Mouse (Mus musculus): ENCODE measurements around the gene Cdk9. TPM values are rescaled to one million over a fixed set of nuclear protein-coding genes. Genes with fewer than 3 reads are reported as not detected.

Cdk9 gene
- polyA plus RNA-seq, 1 experiment: 109 TPM

- Histone ChIP-seq H3K9ac (ENCODE audit: low read depth, poor library complexity, severe bottlenecking) (no peak overlapping the region), H3K4me1 (ENCODE audit: control insufficient read depth, insufficient read depth, low read length) (peaks cover 1% of the 10 kb centered on the region), H3K9me3 (replicated peaks; ENCODE audit: control insufficient read depth, insufficient read depth, low read length, poor library complexity, severe bottlenecking) (no peaks in the 10 kb centered on the region), H3K27ac (ENCODE audit: insufficient read depth, low read length) (no peak overlapping the region), H3K36me3 (ENCODE audit: control insufficient read depth, insufficient read depth, low read length, poor library complexity, severe bottlenecking) (peaks cover 34% of the 10 kb centered on the region), H3K4me3 (ENCODE audit: low read depth, low read length) (no peak overlapping the region), H3K27me3 (ENCODE audit: control insufficient read depth, insufficient read depth, low read length, poor library complexity, severe bottlenecking) (no peaks in the 10 kb centered on the region)
- no peak for TF ChIP-seq POLR2A (IDR thresholded peaks at IDR 0.05; ENCODE audit: insufficient read depth, low read length)
- TF ChIP-seq EP300 (IDR thresholded peaks at IDR 0.05; ENCODE audit: insufficient read depth, low read depth, low read length): no peak
- TF ChIP-seq CTCF (IDR thresholded peaks at IDR 0.05; ENCODE audit: low read depth, low read length): no peak
Measured at GRCm38 (mm10) chr2:32684681-32685428, 28.0 kb downstream of the Cdk9 start.

GRCm38 (mm10) chr2:32683701-32684100 is 29.2 kb downstream of the Cdk9 start:
- no peak overlapping the region for H3K9ac ChIP-seq (ENCODE audit: low read depth, poor library complexity, severe bottlenecking)
- TF ChIP-seq CTCF (IDR thresholded peaks at IDR 0.05; ENCODE audit: low read depth, low read length) (no peak), POLR2A (IDR thresholded peaks at IDR 0.05; ENCODE audit: insufficient read depth, low read length) (no peak), EP300 (IDR thresholded peaks at IDR 0.05; ENCODE audit: insufficient read depth, low read depth, low read length) (no peak)
- H3K9me3 ChIP-seq (replicated peaks; ENCODE audit: control insufficient read depth, insufficient read depth, low read length, poor library complexity, severe bottlenecking): no peaks in the 10 kb centered on the region
- H3K4me3 ChIP-seq (ENCODE audit: low read depth, low read length): no peak overlapping the region
- H3K27me3 ChIP-seq (ENCODE audit: control insufficient read depth, insufficient read depth, low read length, poor library complexity, severe bottlenecking): no peaks in the 10 kb centered on the region
- peaks cover 37% of the 10 kb centered on the region for H3K36me3 ChIP-seq (ENCODE audit: control insufficient read depth, insufficient read depth, low read length, poor library complexity, severe bottlenecking)
- peaks cover 1% of the 10 kb centered on the region for H3K4me1 ChIP-seq (ENCODE audit: control insufficient read depth, insufficient read depth, low read length)
- H3K27ac ChIP-seq (ENCODE audit: insufficient read depth, low read length): no peak overlapping the region

GRCm38 (mm10) chr2:32682721-32683417 is 30.0 kb downstream of the Cdk9 start:
- peaks cover 1% of the 10 kb centered on the region for H3K4me1 ChIP-seq (ENCODE audit: control insufficient read depth, insufficient read depth, low read length)
- H3K9me3 ChIP-seq (replicated peaks; ENCODE audit: control insufficient read depth, insufficient read depth, low read length, poor library complexity, severe bottlenecking): no peaks in the 10 kb centered on the region
- peaks cover 38% of the 10 kb centered on the region for H3K36me3 ChIP-seq (ENCODE audit: control insufficient read depth, insufficient read depth, low read length, poor library complexity, severe bottlenecking)
- no peak for TF ChIP-seq EP300 (IDR thresholded peaks at IDR 0.05; ENCODE audit: insufficient read depth, low read depth, low read length)
- TF ChIP-seq POLR2A (IDR thresholded peaks at IDR 0.05; ENCODE audit: insufficient read depth, low read length): no peak
- TF ChIP-seq CTCF (IDR thresholded peaks at IDR 0.05; ENCODE audit: low read depth, low read length): no peak
- no peaks in the 10 kb centered on the region for H3K27me3 ChIP-seq (ENCODE audit: control insufficient read depth, insufficient read depth, low read length, poor library complexity, severe bottlenecking)
- no peak overlapping the region for H3K9ac ChIP-seq (ENCODE audit: low read depth, poor library complexity, severe bottlenecking)
- no peak overlapping the region for H3K4me3 ChIP-seq (ENCODE audit: low read depth, low read length)
- peak overlapping the region; percentile 12; the same call in 1 of the 2 replicates for H3K27ac ChIP-seq (ENCODE audit: insufficient read depth, low read length)

GRCm38 (mm10) chr2:32681754-32682153 is 31.1 kb downstream of the Cdk9 start:
- H3K27me3 ChIP-seq (ENCODE audit: control insufficient read depth, insufficient read depth, low read length, poor library complexity, severe bottlenecking): no peaks in the 10 kb centered on the region
- H3K4me1 ChIP-seq (ENCODE audit: control insufficient read depth, insufficient read depth, low read length): peaks cover 1% of the 10 kb centered on the region
- no peak overlapping the region for H3K4me3 ChIP-seq (ENCODE audit: low read depth, low read length)
- TF ChIP-seq EP300 (IDR thresholded peaks at IDR 0.05; ENCODE audit: insufficient read depth, low read depth, low read length): no peak
- no peak for TF ChIP-seq POLR2A (IDR thresholded peaks at IDR 0.05; ENCODE audit: insufficient read depth, low read length)
- TF ChIP-seq CTCF (IDR thresholded peaks at IDR 0.05; ENCODE audit: low read depth, low read length): no peak
- H3K9me3 ChIP-seq (replicated peaks; ENCODE audit: control insufficient read depth, insufficient read depth, low read length, poor library complexity, severe bottlenecking): no peaks in the 10 kb centered on the region
- peak overlapping the region; percentile 7; the same call in 1 of the 2 replicates for H3K27ac ChIP-seq (ENCODE audit: insufficient read depth, low read length)
- peak overlapping the region; percentile 17; the same call in 1 of the 2 replicates for H3K9ac ChIP-seq (ENCODE audit: low read depth, poor library complexity, severe bottlenecking)
- peaks cover 31% of the 10 kb centered on the region for H3K36me3 ChIP-seq (ENCODE audit: control insufficient read depth, insufficient read depth, low read length, poor library complexity, severe bottlenecking)

- Histone ChIP-seq H3K9me3 (replicated peaks; ENCODE audit: control insufficient read depth, insufficient read depth, low read length, poor library complexity, severe bottlenecking) (no peaks in the 10 kb centered on the region), H3K27ac (ENCODE audit: insufficient read depth, low read length) (peak overlapping the region; percentile 7; the same call in 1 of the 2 replicates), H3K9ac (ENCODE audit: low read depth, poor library complexity, severe bottlenecking) (peak overlapping the region; percentile 17; the same call in 1 of the 2 replicates), H3K27me3 (ENCODE audit: control insufficient read depth, insufficient read depth, low read length, poor library complexity, severe bottlenecking) (no peaks in the 10 kb centered on the region), H3K36me3 (ENCODE audit: control insufficient read depth, insufficient read depth, low read length, poor library complexity, severe bottlenecking) (peaks cover 30% of the 10 kb centered on the region), H3K4me3 (ENCODE audit: low read depth, low read length) (no peak overlapping the region), H3K4me1 (ENCODE audit: control insufficient read depth, insufficient read depth, low read length) (peaks cover 1% of the 10 kb centered on the region)
- TF ChIP-seq CTCF (IDR thresholded peaks at IDR 0.05; ENCODE audit: low read depth, low read length) (no peak), POLR2A (IDR thresholded peaks at IDR 0.05; ENCODE audit: insufficient read depth, low read length) (no peak), EP300 (IDR thresholded peaks at IDR 0.05; ENCODE audit: insufficient read depth, low read depth, low read length) (no peak)
Measured at GRCm38 (mm10) chr2:32680961-32681650, 31.8 kb downstream of the Cdk9 start.

Data from ES-Bruce4 (cell line).